Mouse (Mus musculus) CD4-positive, CD25-positive, alpha-beta regulatory T cell (primary cell): Measurements from ENCODE around the gene Dnase2b. TPM values are rescaled to one million over a fixed set of nuclear protein-coding genes. Genes with fewer than 3 reads are reported as not detected.

Experiments used
- polyA plus RNA-seq: library from polyadenylated mRNA; unstranded; fragments of 100-300 nt; shearing (Covaris generic); gene quantifications from one replicate; pipeline ENCODE4 v1.2.1, GENCODE M21; 2017

The Dnase2b gene
- not detected for polyA plus RNA-seq

DNA sequence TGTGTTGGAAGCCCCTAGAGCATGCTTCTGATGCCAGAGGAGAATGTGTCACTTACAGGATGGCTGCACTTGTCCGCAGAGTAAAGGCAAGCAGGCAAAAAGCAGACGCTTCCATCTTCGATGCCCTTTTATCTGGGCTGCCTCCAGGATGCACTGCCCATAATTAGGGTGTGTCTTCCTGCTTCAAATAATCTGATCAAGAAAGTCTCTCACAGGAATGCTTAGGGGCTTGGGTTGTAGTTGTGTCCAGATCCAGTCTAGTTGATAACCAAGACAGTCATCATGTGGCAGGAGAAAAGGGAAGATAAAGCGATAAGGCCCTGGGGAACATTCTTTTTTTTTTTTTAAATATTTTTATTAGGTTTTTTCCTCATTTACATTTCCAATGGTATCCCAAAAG is at the start of gene Dnase2b:
Gene Dnase2b (minus strand): TSS at position 101 of the 400 bp plus-strand sequence.

DNA sequence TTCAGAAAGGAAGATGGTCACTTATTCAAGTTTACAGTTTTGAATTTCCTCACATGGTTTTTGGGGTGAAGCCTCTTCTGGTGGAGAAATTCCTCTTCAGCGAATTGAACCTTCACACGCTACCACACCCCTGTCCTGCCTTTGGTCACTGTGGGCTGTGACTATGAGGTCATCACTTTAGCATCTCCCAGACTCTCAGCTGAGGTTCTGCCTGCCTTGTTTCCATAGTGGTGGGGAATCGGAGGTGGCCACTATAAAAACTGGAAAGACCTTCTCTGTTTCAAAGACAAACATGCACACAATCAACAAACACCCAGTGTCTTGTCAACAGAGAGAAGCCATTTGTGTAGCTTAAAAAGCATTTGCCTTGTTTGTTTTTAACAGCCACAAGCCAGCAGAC is 35.8 kb upstream of the Dnase2b start, which contains the start of gene 4930503B20Rik:
Gene 4930503B20Rik (minus strand): TSS at position 101 of the 400 bp plus-strand sequence.

DNA sequence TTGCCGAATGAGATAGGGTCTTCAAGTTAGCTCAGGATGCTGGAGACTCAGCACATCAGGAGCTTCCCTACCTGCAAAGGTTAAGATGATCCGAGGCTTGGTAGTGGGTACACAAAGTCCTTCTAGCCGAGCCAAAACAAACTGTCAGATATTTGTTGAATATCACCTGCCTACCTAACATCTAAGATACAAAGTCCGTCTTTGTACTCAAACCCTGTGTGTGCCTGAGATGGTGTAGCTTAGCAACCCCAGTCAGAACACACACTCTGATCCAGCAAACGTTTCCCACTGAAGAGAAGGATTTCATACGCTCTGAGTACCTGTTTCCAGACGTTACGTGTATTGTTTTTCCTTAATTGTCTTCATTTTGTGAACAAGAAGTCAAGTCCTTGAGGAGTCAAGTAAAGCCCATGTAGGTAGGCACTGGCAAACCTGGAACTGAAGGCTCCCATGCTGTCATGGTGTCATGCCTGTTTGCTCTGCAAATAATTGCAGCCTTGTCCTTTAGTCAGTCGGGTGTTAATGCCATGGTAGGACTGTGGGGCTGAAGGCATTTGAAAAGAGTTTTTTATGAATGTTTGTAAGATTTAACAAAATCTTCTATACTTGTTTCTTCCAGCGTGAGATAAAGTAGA is 45.1 kb downstream of the Dnase2b start, which contains the start of gene Uox:
Gene Uox (plus strand): TSS at position 279 of the 635 bp plus-strand sequence.

Other genes starting within 250 kb of the Dnase2b start
- gene Ssx2ip, start 211.0 kb downstream of the Dnase2b start, polyA plus RNA-seq = 3.5 TPM
- gene Ctbs, start 165.8 kb downstream of the Dnase2b start, polyA plus RNA-seq = 9.2 TPM
- 11.6 TPM for gene Spata1, start 115.8 kb downstream of the Dnase2b start, polyA plus RNA-seq
- 454 TPM for gene Gng5, start 115.8 kb downstream of the Dnase2b start, polyA plus RNA-seq
- gene Rpf1, start 94.2 kb downstream of the Dnase2b start, polyA plus RNA-seq = 72.3 TPM
- gene Uox, start 45.2 kb downstream of the Dnase2b start, polyA plus RNA-seq = not detected
- not detected for gene 4930503B20Rik, start 35.7 kb upstream of the Dnase2b start, polyA plus RNA-seq
- 0.51 TPM for gene Samd13, start 70.0 kb upstream of the Dnase2b start, polyA plus RNA-seq
- gene Prkacb, start 197.4 kb upstream of the Dnase2b start, polyA plus RNA-seq = 167 TPM
- not detected for gene Ttll7, start 236.8 kb upstream of the Dnase2b start, polyA plus RNA-seq